Mouse (Mus musculus) testis, adult 2 months (tissue): Measurements from ENCODE around the gene Ptpro.

Experiments used
- CTCF ChIP-seq: fragments of 200-500 bp; IDR thresholded peaks from 2 replicates; pipeline ENCODE4 v1.5.1; 2012; ENCODE audit warnings: low read depth, mild to moderate bottlenecking, inconsistent platforms, low read length, moderate library complexity; ENCODE audit not compliant: control insufficient read depth, insufficient read depth, insufficient replicate concordance
- POLR2A ChIP-seq: fragments of 200-500 bp; IDR thresholded peaks from 2 replicates; pipeline ENCODE4 v1.6.1; 2012; ENCODE audit warnings: low read depth, mild to moderate bottlenecking, inconsistent platforms, low read length, moderate library complexity; ENCODE audit not compliant: control insufficient read depth

- TF ChIP-seq CTCF (no peak), POLR2A (no peak)
Measured at GRCm38 (mm10) chr6:137465253-137465652, 213.1 kb downstream of the Ptpro start.
